Mouse (Mus musculus): ENCODE measurements at regions not wholly inside any gene's neighbourhood (a gene's known extent, or its start where the extent isn't known, plus 50 kb on each side); places are given as distances from the start of the nearest gene placed in this dataset.

DNA sequence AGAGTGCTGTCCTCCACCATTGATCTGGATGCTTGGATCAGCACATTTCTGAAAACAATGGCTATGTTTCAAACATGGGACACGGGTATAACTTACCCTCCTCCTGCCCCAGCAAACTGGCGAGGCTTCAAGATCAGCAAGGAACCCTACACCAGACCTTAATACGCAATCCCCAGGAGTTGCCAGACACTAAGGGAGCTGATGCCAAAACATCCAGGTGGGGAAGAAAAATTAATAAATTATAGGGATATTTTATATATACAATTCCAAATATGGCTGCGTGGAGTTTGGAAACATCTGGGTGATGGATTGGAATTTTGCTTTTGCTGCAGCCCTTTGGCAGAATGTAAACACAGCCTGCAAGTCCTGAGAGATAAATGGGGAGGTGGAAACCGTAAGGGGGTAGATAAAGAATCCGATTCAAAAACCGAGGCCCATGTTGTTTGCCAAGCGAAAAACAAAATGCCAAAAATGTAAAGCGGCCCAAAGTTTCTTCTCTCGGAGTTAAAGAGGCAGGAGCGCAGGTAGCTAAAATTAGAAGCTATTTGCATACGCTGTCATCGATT lies 460.9 kb upstream of the Gm765 start:
- TF ChIP-seq MYOD1 (IDR thresholded peaks at IDR 0.05; ENCODE audit: control insufficient read depth in 1 of 3, insufficient read length in 2 of 3, low read depth in 2 of 3) (no peak), E2F4 (IDR thresholded peaks at IDR 0.05; ENCODE audit: insufficient read depth) (no peak), POLR2A (IDR thresholded peaks at IDR 0.05; ENCODE audit: insufficient read length, low read depth) (no peak), USF1 (IDR thresholded peaks at IDR 0.05; ENCODE audit: low read depth) (no peak)

Data from myocyte (in vitro differentiated cells).